Mouse (Mus musculus) brain, embryonic 14.5 days (tissue): Measurements from ENCODE around the gene Mien1.

Experiments
- CTCF ChIP-seq: fragments of 200-500 bp; IDR thresholded peaks from 2 replicates; pipeline ENCODE4 v1.5.1; 2012; ENCODE audit warnings: inconsistent platforms, mild to moderate bottlenecking, moderate library complexity, borderline replicate concordance; ENCODE audit not compliant: insufficient read depth, insufficient read length; ENCODE audit errors: extremely low read depth
- POLR2A ChIP-seq: fragments of 200-500 bp; IDR thresholded peaks from 2 replicates; pipeline ENCODE4 v1.6.1; 2012; ENCODE audit warnings: mild to moderate bottlenecking, inconsistent platforms, borderline replicate concordance; ENCODE audit not compliant: poor library complexity, insufficient read depth, insufficient read length, severe bottlenecking; ENCODE audit errors: extremely low read depth

GRCm38 (mm10) chr11:98485749-98486148, 47.0 kb upstream of the Mien1 start:
- TF ChIP-seq CTCF (no peak), POLR2A (no peak)
